ENCODE assay signal across 8 mouse cellular contexts in the genomic region with DNA sequence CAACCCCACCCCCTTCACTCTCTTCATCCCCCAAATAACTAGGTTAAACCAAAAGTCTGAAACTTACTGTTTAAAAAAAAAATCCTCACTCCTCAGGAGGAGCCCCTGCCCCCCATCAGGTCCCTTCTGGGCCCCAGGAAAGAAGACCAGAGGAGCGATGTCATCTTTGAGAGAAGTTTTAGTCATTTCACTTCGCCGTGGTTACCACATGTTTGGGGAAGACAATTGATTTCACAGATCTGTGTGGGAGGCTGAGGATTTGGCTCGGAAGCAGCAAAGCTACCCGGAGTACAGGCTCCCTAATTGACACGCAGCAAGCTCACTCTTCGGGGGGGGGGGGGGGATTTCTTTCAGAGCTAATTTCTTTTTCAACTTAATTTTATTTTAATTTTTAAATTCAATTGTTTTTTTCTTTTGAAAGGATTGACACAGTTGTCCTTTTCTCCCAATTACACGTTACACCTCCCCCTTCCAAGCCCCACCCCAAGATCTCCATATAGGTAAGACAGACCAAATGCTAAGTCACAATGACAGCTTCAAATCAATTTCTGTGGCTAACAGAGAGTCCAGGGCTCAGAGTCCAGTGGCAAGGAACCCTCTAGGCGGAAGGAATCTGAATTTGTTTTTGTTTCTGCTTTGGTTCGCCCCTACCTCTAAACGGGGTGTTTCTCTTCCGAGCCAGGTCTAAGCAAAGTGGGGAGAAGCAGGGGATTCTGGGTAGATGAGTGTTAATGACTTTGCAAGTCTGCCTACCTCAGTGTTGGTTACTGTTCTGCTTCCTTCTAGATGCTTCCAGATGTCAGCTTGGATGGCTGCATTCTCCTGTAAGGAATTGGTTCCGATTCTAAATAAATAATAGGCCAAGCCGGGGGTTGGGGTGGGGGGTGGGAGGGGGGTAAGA.
DNase-seq lines count a peak whose midpoint lies in the region; ATAC-seq and TF ChIP-seq lines count a peak whose summit lies in the region.

No protein-coding gene starts in this region.

- no peak for TF ChIP-seq EP300 in heart, postnatal 0 days (IDR thresholded peaks at IDR 0.05; ENCODE audit: low read depth)
- no peak for TF ChIP-seq EP300 in lung, postnatal 0 days (IDR thresholded peaks at IDR 0.05)

- DNase-seq in kidney, adult 11 months, result no peak
- peak; percentile 57 for DNase-seq in brain, adult 2 months (ENCODE audit: low read depth, low spot score)
- DNase-seq in heart, postnatal 0 days (ENCODE audit: low spot score), result no peak
- DNase-seq in lung, postnatal 0 days (ENCODE audit: low spot score), result peak; percentile 47
- no peak for DNase-seq in urinary bladder, adult 18-20 months (ENCODE audit: low spot score in 2 of 2)
- DNase-seq in urinary bladder, adult 2 months (ENCODE audit: low spot score), result no peak

- H3K4me1 ChIP-seq in kidney, embryonic 16.5 days (ENCODE audit: insufficient read depth, low read length), result peaks cover 29% of the 10 kb centered on the region
- peaks cover 17% of the 10 kb centered on the region for H3K4me1 ChIP-seq in heart, postnatal 0 days (ENCODE audit: control insufficient read depth, insufficient read depth)
- no peaks in the 10 kb centered on the region for H3K4me1 ChIP-seq in lung, postnatal 0 days (ENCODE audit: insufficient read depth, low read depth, low read length)
- no peaks in the 10 kb centered on the region for H3K4me1 ChIP-seq in small intestine, adult 2 months (ENCODE audit: control insufficient read depth, insufficient read depth, insufficient read length, low read length)

- no peak for TF ChIP-seq POLR2A in small intestine, adult 2 months (IDR thresholded peaks at IDR 0.05; ENCODE audit: low read depth, low read length)

- no peaks in the 10 kb centered on the region for H3K36me3 ChIP-seq in kidney, embryonic 16.5 days (ENCODE audit: insufficient read depth, low read length)
- H3K36me3 ChIP-seq in heart, postnatal 0 days (replicated peaks; ENCODE audit: control insufficient read depth, insufficient read depth, low read length), result no peaks in the 10 kb centered on the region
- no peaks in the 10 kb centered on the region for H3K36me3 ChIP-seq in lung, postnatal 0 days (ENCODE audit: insufficient read depth, low read length)
- H3K36me3 ChIP-seq in small intestine, adult 2 months (ENCODE audit: control insufficient read depth, insufficient read depth, low read length), result no peaks in the 10 kb centered on the region

- H3K4me3 ChIP-seq in kidney, embryonic 16.5 days (ENCODE audit: low read length), result peak overlapping the region; percentile 23
- peak overlapping the region; percentile 33 for H3K4me3 ChIP-seq in heart, postnatal 0 days (ENCODE audit: low read depth, low read length)
- peak overlapping the region; percentile 14; the same call in 1 of the 2 replicates for H3K4me3 ChIP-seq in lung, postnatal 0 days (ENCODE audit: low read depth, low read length)
- H3K4me3 ChIP-seq in small intestine, adult 2 months (ENCODE audit: low read depth, low read length), result peak overlapping the region; percentile 44; the same call in 1 of the 2 replicates

- H3K27ac ChIP-seq in kidney, embryonic 16.5 days (ENCODE audit: low read length), result no peak overlapping the region
- no peak overlapping the region for H3K27ac ChIP-seq in heart, postnatal 0 days (ENCODE audit: low read depth)
- no peak overlapping the region for H3K27ac ChIP-seq in lung, postnatal 0 days (ENCODE audit: low read length)
- peak overlapping the region; percentile 48; the same call in 1 of the 2 replicates for H3K27ac ChIP-seq in small intestine, adult 2 months (ENCODE audit: insufficient read depth, low read depth, low read length)

- no peak for TF ChIP-seq CTCF in heart, postnatal 0 days (IDR thresholded peaks at IDR 0.05; ENCODE audit: low read depth)
- TF ChIP-seq CTCF in lung, postnatal 0 days (IDR thresholded peaks at IDR 0.05), result no peak
- no peak for TF ChIP-seq CTCF in small intestine, adult 2 months (IDR thresholded peaks at IDR 0.05; ENCODE audit: extremely low read depth, insufficient read length, insufficient replicate concordance, low read depth, low read length)

- H3K27me3 ChIP-seq in kidney, embryonic 16.5 days (ENCODE audit: insufficient read depth, low read length), result no peaks in the 10 kb centered on the region
- no peaks in the 10 kb centered on the region for H3K27me3 ChIP-seq in heart, postnatal 0 days (ENCODE audit: control insufficient read depth, insufficient read depth, low read length)
- H3K27me3 ChIP-seq in lung, postnatal 0 days (replicated peaks; ENCODE audit: insufficient read depth, low read length), result no peaks in the 10 kb centered on the region
- no peaks in the 10 kb centered on the region for H3K27me3 ChIP-seq in small intestine, adult 2 months (ENCODE audit: control insufficient read depth, insufficient read depth, low read length)

- 16% methylated on average over 14 of the region's 14 CpGs for WGBS in kidney, embryonic 16.5 days
- 18% methylated on average over 14 of the region's 14 CpGs for WGBS in heart, postnatal 0 days
- WGBS in lung, postnatal 0 days, result 22% methylated on average over 14 of the region's 14 CpGs
- WGBS in small intestine, adult 2 months, result 17% methylated on average over 14 of the region's 14 CpGs

- no peak for ATAC-seq in kidney, embryonic 16.5 days (ENCODE audit: low FRiP score, low TSS enrichment)
- ATAC-seq in heart, postnatal 0 days (ENCODE audit: insufficient read depth, low read depth), result no peak
- ATAC-seq in lung, postnatal 0 days, result no peak; the same call in 1 of the 2 replicates

- no peaks in the 10 kb centered on the region for H3K9me3 ChIP-seq in kidney, embryonic 16.5 days (ENCODE audit: low read length)
- no peaks in the 10 kb centered on the region for H3K9me3 ChIP-seq in heart, postnatal 0 days (replicated peaks; ENCODE audit: control insufficient read depth, low read length)
- no peaks in the 10 kb centered on the region for H3K9me3 ChIP-seq in lung, postnatal 0 days (ENCODE audit: low read length)

- H3K4me2 ChIP-seq in kidney, embryonic 16.5 days (replicated peaks; ENCODE audit: low read depth, low read length), result peak overlapping the region; percentile 51
- peak overlapping the region; percentile 62 for H3K4me2 ChIP-seq in heart, postnatal 0 days (ENCODE audit: low read depth, low read length)
- peak overlapping the region; percentile 40 for H3K4me2 ChIP-seq in lung, postnatal 0 days (replicated peaks; ENCODE audit: low read depth, low read length)

- H3K9ac ChIP-seq in kidney, embryonic 16.5 days (replicated peaks; ENCODE audit: low read length), result peak overlapping the region; percentile 19
- no peak overlapping the region for H3K9ac ChIP-seq in heart, postnatal 0 days (replicated peaks; ENCODE audit: low read depth, low read length)
- no peak overlapping the region for H3K9ac ChIP-seq in lung, postnatal 0 days (replicated peaks; ENCODE audit: low read depth)

Comparison
In these comparisons a context has a peak if more than half of its experiments do, and no peak if none do; other contexts are left out.
1. DNase-seq: peak in brain, adult 2 months (single experiment) and lung, postnatal 0 days (single experiment); none in kidney, adult 11 months (single experiment), heart, postnatal 0 days (single experiment), urinary bladder, adult 18-20 months (0 of 2) and urinary bladder, adult 2 months (single experiment).
2. Peak in every context shown above with its lines, with median percentiles within 50 percentile points of each other: H3K4me2 ChIP-seq and H3K4me3 ChIP-seq.